Mouse (Mus musculus) right cerebral cortex, postnatal 36 days (tissue): ENCODE results near the gene Pla2r1.

Experiments
- DNase-seq, 2 experiments: peaks; one replicate each; pipeline ENCODE4 v3.0.0; 2022; ENCODE audit warnings: low spot score in 2 of 2, mixed read lengths in 1 of 2

Pla2r1 gene

DNA sequence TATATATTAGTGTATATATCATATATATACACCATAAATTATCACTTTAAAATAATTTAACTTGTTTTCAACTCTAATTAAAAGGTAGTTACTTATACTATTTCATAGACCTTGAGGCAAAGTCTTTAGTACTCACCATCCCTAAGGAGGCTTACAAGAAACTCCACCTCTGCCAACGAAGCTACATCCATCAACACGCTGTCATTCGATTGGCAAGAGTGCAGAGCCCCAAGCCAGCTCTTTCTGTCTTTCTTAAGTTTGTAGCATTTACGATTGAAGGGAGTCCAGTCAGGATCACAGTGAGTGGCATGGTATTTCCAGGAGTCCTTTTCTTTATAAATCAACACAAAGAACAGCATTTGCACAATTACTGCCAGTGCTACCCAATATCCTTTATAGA, 49.1 kb downstream of the Pla2r1 start:
- no peak for DNase-seq

DNA sequence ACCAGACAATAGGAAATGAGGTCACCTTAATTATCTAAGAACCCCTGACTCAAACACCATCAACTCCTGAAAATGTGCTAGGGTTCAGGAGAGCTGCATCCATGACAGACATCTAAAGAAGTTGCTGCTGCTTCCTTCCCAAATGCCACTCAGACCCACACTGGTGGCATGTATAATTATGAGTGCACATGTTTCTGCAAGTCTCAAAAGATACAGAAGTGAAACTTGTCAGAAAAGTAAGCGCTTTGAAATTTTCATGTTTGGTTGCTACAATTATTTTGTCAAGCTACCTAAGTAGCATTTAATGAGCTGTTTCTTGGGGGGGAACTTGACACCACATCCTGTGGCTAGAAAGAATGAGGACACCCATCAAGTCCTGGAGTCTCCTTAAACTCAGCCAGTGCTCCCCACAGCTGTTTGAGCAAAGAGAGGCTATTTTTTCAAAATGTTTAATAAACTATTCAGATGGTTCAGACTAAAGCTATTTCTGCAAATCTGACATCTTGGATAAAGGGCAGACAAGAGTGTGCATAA, 52.5 kb downstream of the Pla2r1 start:
- DNase-seq = no peak

DNA sequence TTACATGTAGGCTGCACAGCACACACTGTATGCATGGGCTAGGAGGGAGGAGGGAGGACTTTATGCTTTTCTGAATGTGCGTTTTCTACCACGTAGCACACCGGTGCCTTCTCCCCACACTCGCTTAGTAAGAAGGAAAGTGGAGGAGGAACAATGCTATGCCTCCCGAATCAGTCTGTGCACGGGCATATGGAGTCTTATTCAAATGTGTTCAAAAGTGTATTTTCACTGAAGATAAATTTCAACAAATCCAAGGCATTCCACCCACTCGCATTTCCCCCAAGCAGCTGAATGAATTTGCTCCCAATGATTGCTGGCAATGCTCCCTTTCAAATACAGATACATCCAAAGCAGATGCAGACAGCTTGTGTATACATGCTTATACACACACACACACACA, 73.2 kb downstream of the Pla2r1 start:
- DNase-seq = peak; percentile 14 to 34

DNA sequence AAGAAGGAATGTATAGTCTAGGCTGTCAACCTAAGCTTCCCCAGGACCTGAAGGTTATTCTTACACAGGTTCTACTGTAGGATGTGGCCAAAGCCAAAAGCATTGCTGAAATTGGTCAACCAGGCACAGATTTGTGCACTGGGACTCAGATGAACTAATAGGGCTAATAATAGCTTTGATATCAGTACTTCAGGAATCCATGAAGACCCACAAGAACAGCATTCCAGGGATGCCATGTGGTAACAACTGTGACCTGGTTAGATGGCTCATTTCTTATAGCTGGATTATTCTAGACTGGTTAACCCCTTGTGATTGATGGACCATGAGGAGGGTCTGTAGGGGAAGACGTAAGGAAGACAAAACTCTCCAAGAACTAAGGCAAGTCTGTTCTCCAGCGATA, 74.3 kb downstream of the Pla2r1 start:
- DNase-seq = no peak

DNA sequence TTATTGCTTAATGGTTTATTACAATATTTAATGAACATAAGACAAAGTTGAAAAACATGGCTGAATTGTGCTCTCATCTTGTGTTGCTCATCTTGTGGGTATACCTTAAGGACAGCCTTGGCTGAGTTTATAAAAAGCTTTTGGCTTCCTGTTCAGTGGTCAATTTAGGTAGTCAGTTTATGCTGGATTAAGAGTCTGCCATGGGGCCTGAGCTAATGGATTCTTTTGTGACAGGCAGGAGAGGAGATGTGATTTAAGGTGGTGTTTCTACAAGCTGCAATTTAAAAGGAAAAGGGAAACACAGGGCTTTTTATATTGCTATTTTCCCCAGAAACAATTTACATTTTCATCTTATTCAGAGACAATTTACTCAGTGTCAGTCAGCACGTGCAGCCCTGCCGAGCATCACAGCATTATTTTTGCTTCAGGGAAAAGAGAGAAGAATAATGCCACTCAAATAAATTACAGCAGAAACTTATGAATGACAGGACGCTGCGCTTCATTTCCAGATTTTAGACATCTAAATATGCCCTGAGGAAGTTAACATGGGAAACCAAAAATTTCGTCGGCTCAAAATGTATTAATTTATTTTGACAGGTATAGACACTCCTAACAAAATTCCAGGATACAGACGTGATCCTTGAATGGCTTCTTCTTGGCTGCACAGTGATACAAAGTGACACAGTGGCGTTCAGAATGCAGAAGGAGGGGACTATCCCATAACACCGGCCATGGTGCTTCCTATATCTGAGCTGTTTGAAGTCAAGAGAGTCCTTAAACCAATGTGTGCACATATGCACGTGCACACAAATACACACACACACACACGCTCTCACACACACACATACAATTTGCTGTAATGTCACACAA, 84.0 kb downstream of the Pla2r1 start:
- DNase-seq = no peak

DNA sequence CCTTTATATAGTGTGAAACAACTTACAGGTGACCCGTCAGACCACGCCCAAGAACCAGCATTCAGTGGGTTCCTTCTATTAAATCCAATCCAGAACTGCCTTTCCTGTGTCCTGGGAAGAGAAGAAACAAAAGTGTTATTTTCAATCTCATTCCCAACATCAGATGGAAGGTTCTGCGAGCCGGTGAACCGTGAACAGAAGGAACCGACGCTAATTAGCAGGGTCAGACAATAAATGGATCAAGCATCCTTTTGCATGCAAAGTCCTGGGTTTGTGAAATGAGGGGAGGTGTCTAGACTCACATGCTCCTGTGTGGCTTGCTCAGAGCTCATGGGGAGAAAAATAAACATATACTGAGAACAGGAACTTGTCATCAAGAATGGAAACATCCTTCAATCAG, 100.7 kb downstream of the Pla2r1 start:
- DNase-seq = no peak

DNA sequence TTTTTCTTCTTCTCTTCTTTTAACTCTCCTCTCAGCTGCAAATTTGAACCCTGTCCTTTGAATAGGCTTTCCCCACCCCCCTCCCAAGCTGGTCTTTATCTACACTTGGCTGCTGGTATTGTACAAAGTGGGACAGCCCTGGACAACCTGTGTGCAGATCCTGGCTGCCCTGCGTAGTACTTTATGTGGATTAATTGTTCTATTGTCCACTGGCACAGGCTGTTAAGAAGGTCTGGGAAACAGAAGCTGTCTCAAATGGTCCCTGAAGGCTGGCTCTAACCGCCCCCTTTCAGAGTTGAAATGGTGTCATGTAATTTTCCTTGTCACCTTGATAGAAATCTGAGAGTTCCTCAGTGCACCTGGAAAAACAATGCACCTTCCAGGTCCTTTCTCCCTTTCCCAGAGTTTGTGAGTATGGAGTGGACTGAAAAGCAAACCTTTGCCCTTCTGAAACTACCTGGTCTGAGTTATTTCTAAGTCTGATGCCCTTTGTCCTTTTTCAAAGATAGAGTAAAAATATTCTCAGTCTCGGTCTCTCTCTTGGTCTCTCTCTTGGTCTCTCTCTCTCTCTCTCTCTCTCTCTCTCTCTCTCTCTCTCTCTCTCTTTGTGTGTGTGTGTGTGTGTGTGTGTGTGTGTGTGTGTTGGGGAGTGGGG, 101.9 kb downstream of the Pla2r1 start:
- DNase-seq = no peak

DNA sequence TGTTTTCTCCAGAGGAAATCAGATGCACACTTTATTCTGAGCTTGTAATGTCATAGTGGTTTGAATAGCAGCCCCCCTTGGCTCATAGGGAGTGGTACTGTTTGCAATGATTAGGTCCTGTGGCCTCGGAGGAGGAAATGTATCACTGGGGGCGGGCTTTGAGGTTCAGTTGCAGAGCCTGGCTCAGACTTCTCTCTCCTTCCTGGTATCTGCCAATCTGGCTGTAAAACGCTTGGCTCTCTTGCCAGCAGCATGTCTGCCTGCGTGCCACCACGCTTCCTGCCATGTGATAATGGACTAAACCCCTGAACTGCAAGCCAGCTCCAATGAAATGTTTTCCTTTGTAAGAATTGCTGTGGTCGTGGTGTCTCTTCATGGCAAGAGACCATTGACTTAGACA, 103.4 kb downstream of the Pla2r1 start:
- no peak for DNase-seq

DNA sequence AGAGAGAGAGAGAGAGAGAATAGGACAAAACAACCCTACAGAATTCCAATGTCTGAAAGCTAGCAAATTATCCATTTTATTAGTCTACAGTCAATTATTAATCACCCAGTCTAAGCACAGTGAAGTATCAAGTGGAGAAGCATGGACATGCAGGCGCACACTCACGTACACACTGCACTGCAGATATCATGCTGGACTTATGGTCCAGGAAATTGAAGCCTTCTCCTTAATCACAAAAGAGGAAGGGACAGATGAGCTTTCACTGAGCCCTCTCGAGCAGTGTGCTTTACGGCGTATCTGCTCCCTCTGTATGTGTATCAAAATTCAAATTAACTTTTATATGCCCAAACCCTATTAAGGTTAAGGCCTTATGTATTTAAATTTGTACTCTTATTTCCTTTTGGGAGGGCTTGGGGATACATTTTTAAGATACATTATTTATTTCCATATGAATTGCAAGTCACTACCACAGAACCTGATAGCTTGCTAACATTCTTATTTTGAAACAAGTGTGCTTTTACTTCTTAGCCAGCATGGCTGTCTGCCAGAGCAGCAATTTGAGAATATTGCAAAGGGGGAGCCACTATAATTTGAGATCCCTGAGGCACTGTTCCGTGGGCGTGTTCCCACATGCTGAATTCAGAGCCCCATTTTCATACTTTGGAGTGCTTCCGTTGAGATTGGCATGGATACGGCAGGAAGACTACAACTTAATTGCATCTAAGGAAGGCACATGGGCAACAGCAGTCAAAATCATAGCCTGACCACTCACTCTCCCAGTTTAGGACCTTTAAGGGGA, 108.2 kb downstream of the Pla2r1 start:
- DNase-seq = peak; percentile 64 to 69

DNA sequence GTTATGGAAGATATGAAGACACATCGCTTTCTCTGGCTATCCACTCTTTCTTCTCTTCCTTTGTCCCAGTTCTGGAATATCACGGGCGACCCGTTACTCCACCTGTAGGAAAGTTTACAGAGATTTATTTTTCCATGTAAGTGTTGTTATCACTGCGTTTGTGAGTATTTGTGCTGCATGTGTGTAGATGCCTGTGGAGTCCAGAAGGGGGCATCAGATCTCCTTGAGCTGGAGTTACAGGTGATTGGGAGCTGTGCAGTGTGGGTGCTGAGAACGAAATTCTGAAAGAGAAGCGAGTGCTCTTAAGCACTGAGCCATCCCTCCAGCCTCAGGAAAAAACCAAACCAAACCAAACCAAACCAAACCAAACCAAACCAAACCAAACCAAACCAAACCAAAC, 109.8 kb downstream of the Pla2r1 start:
- no peak for DNase-seq

DNA sequence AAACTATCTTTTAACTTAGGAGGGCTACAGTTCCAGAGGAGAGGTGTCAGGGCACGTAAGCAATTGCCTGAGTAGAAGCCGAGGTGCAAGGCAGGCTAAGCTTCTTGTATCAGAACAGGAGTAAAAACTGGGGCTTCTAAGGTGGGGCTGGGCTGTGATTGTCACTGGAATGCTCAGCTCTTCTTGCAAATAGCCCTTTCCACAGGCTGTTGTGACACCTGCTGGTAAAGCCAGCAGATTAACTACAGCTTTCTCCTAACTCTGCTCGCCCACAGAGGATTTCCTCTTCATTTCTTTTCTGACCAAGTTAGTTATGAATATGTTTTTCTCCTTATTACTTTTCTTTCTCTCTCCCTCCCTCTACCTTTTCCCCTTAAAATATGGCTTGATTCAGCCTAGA, 111.2 kb downstream of the Pla2r1 start:
- DNase-seq = no peak

DNA sequence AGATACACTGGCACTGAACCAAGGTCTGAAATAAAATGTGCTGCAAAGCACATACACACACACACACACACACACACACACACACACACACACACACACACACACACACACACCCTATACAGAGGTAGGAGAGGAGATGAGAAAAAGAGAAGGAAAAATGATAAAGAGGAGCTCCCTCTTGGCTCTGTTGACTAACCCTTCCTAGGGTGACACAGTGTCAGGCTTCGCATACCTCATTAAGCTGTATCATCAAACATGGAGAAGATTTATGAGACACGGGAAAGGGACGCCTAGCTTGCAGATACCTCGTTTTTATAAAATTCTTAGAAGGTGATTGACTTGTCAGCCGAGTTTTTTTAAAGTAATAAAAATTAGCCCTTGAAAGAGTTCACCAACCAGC, 116.3 kb downstream of the Pla2r1 start:
- DNase-seq = no peak

DNA sequence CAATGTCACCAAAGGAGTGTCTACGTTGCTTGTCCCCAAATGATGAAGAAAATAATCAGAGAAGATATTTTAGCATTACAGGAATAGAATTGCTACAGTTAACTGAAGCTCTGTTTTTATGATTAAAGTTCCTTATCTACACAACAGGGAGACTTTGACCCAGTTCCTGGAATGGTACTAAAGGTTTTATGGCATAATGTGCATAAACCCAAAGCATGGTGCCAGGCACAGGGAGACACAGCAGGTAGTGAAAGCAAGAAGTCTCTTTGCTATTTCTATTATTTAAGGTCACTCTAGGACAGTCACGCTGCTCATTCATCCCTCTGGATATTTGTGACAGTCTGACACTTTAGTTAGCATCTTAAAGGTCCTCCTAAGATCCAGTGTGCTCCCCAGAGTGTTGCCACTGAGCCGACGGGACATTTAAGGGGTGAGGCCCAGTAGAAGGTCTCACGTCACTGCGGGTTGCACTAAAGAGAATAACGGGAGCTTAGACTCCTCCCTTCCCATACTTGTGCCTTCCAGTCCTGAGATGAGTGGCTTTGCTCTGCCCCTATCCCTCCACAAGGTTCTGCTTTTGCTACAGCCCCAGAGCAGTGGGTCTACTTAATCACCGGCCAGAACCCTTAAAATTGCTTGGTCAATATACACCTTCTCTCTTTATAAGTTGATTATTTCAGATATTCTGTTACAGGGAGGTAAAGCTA, 122.6 kb downstream of the Pla2r1 start:
- no peak for DNase-seq

DNA sequence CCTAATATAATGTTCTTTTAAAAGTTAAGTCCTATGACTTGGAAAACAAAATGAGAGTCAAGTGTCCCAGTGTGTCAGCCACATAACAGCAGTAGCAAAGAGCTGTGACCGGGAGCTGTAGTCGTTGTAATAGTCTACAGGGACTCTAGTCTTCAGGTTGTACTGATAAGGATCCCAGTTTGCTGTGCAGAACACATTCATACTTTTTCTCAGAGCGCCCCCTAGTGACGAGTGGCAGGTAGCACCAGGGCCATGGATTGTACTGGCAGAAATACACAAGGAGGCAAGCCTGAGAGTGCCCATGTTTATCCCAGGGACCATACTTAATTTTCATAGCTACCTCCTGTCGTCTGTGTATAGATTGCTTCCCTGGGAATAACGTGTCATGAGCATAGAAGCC, 135.0 kb downstream of the Pla2r1 start:
- DNase-seq = peak; percentile 32 to 41

DNA sequence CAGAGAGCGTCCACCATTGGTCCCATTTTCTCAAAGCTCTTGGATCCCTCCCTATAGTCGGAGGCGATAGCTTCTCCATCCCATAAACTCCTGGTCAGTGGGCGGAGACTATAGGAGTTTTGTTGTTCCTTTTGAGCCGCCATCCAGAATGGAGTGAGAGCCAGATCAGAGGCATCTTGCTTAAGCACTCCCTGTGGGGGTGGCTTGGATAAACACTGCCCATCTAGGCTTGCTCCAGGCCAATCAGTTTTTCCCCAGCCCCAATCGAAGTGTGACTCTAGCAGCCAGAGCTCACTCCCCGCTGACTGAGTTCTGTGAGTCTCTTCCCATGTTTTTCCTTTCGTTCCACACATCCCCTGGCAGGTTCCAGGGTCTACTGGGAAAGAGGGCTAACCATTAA, 138.8 kb downstream of the Pla2r1 start:
- no peak for DNase-seq

DNA sequence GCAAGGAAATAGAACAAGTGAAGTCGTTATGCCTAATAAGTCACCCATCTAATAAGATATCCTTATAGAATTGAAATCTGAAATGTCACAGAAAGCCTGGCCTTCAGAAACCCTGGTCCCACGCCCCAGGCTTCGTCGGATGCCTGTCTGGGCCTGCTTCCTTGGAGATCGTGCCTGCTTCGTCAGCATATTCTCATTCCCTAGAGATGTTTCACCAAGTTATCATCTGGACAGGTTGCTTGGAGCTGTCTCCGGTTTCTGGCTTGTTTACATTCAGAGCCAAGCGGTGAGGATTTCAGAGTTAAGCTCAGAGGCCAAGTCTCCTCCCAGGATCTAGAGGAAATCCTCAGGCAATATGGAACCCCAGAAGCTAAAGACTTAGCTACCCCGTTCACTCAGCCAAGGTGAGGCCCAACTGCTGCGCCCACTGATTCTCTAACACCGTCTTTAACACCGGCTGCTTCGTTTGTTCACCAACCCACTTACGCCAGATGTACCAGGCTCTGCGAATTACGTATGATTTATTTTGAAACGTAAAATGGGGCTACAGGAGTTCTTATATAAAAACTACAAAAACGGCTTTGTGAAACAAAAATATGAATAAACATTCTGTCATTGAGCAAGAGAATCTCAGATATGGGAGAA, 140.0 kb downstream of the Pla2r1 start:
- peak; percentile 26 to 28 for DNase-seq

DNA sequence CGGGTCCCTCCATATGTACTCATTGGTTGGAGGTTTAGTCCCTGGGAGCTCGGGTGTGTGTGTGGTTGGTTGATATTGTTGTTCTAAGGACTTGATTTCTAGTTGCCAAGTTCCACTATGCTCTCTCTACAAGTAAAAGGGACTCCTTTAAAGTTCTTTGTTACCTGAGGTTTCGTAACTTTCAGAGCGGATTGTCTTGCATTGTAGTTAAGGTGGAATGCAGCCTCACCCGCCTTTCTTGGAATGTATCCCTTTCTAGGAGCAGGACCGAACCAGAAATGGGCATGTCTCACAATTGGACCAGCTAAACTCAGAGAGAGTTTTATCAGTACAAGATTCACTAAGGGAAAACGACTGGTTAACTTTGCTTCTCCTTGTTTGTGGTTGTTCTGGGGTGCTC, 141.9 kb downstream of the Pla2r1 start:
- DNase-seq = no peak

DNA sequence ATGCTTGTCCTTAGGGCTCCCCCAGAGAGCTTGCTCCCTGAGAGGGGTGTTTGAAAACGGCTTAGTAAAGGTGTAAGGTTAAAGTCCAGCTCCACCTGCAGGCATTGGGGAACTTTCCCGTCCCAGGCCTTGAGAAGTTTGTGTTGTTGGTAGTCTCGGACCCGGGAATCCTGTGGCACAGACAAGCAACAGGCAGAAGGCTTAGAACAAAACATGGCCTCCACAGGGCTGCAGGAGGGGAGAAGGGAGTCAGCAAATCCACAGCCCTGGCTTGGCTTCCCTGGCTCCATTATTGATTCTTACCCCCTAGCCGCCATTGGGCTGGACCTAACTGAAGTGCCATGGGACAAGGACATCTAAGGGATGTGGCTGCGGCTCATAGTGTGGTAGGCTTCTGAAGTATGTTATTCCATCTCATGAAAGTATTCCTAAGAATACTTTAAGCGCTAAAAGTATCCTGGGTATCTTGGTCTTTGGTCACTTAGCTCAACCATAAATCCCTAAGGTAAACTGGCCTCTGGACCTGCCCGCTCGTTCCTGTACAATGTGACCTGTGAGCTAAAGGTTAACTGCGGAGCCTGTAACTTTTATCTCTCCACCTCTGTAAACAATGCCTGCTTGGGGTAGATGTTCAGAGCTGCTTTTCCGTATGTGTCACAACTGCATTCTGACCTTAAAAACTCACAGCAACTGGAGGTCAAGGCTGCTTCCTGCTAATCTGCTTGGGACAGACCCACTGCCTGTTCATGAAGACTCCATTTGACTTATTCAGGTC, 142.9 kb downstream of the Pla2r1 start:
- no peak for DNase-seq

DNA sequence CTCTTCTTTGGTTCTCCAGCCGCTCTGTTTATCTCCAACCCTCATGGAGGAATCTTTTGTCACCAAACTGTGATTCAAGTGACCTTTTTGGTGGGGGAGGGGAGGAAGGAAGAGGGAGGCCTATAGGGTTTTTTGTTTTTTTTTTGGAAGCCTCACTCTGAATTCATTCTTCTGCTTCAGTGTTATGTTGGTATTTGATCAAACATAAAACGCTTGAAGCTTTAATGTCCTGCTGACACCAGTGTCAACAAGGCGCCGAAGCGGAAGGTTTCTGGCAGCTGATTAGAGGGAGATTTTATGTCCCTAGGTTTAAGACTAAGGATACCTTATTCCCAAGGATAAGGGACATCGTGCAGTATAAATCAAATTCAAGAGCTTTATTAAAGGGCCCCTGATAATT, 143.9 kb downstream of the Pla2r1 start:
- no peak for DNase-seq

DNA sequence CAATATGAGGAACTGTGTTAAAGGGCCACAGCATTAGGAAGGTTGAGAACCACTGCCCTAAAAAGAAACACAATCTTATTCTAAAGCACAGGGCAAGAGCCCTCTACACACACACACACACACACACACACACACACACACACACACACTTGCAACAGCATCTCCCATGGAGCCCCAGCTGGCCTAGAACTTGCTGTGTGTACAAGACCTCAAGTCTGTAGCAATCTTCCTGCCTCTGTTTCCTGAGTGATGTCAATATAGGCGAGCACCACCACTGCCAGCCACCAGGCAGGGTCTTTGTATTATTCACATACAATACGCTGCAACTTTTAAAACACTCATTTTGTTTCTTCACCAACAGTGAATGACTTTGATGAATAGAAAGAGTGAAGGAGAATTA, 145.7 kb downstream of the Pla2r1 start:
- no peak for DNase-seq
